Mouse (Mus musculus) liver, postnatal 0 days (tissue): ENCODE measurements around the gene Atp5g3.

Experiments
- CTCF ChIP-seq: sonication (generic); IDR thresholded peaks from 2 replicates; pipeline ENCODE4 v1.5.1; 2016; ENCODE audit warnings: antibody characterized with exemption, low read depth
- EP300 ChIP-seq: IDR thresholded peaks from 2 replicates; pipeline ENCODE4 v1.6.1; 2016; ENCODE audit warnings: antibody characterized with exemption, low read depth, mild to moderate bottlenecking

- TF ChIP-seq CTCF (no peak), EP300 (no peak)
Observed at GRCm38 (mm10) chr2:73941281-73941680, 30.2 kb upstream of the Atp5g3 start.
